Mouse (Mus musculus) R1 (cell line): ENCODE data around the gene Hoxc11.

Source experiments
- DNase-seq: peaks from one replicate; pipeline ENCODE4 v3.0.0-alpha.2; 2018; ENCODE audit warnings: low read depth, low spot score

Hoxc11 gene

DNA sequence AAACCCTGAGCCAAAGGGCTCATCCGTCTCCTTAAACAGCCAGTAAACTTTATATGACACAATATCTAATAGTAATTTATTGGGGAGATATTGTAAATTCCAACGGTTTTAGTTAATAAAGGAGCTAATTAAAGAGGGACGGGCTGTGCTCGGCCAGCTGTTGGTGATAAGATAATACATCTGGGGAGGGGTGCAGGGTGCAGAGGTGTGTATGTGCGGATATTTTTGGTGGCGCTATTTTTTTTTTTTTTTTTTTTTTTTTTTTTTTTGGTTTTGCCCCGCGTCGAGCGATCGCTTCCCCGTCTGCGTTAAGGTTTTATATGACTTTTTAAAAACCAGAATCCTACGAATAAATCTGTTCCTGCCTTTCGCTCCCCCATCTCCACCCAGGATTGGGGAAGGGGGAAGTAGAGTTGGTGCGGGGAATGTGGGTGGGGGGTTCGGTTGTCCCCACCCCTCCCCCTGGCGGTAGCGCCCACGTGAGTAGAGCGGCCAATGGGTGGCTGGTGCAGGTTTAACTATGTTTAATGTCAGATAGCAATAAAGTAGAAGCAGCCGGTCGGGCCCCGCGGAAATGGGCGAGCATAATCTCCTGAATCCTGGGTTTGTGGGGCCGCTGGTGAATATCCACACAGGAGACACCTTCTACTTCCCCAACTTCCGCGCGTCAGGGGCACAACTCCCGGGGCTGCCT is 17.8 kb upstream of the Hoxc11 start, which contains the start of gene Hoxc12:
Gene Hoxc12, plus strand, starts transcription at position 479 of the 694 bp plus-strand sequence.
- DNase-seq: peak; percentile 79

DNA sequence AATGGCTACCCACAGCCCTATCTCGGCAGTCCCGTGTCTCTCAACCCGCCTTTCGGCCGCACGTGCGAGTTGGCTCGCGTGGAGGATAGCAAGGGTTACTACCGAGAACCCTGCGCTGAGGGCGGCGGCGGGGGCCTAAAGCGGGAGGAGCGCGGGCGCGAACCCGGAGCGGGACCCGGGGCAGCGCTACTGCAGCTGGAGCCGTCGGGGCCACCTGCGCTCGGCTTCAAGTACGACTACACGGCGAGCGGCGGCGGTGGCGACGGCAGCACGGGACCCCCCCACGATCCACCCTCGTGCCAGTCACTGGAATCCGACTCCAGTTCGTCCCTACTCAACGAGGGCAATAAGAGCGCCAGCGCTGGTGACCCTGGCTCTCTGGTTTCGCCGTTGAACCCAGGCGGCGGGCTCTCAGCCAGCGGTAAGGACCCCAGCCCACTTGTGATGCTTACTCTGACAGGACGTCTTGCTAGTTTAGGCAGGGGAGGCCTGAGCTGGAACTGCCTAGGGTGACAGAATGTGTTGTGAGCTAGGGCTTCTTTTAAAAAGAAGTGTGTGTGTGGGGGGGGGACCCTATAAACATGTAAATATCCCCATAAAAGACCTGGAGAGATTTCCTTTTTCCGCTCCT is 17.1 kb upstream of the Hoxc11 start:
- peak; percentile 52 for DNase-seq

DNA sequence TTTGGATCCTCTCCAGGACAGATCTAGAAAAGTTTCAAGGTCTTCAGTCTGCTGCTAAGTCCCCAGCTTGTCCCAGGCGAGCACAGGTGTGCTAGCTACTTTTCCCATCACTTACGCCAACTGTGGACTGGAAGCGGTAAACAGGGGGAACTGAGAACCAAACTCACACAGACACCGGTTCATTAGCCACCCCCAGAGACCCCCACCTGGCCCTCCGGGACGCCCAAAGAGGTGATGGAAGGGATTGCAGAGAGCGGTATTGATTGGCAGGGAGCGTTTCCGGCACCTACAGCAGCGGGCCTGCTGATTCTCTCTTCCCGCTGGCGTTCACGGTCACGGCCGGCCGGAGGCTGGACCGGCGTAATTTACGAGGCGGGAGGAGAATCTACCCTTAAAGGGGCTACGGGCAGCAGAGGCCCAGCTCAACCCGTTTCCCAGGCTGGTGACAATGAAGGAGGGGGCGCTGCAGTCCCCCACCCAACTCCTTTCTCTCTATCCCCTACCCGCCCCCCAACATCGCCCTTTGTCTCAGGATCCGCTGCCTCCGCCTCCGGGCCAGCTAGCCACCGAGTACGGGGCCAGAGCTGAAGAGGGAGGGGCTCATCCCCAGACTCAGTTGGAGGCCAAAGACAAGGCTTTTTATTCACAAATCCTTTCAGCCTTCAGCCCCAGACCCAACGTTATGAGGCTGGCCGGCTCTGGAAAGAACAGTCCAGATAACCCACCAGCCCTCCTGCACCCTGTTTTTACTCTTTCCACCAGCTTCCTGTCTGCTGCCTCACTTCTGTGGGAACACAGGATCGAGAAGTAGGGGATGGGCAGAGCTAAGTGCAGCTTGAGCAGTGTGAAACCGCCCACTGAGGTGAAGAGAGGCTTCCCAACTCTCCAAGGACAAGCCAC is 14.7 kb upstream of the Hoxc11 start:
- peak; percentile 62 for DNase-seq

- peak; percentile 64 for DNase-seq
These were observed 11.3 kb upstream of the Hoxc11 start for GRCm38 (mm10) chr15:102942739-102943467.

- DNase-seq: no peak
These were observed 10.8 kb upstream of the Hoxc11 start for GRCm38 (mm10) chr15:102943468-102943813.

GRCm38 (mm10) chr15:102945185-102946077 is 8.8 kb upstream of the Hoxc11 start:
- no peak for DNase-seq

GRCm38 (mm10) chr15:102947276-102947675 is 7.0 kb upstream of the Hoxc11 start:
- DNase-seq: no peak

DNA sequence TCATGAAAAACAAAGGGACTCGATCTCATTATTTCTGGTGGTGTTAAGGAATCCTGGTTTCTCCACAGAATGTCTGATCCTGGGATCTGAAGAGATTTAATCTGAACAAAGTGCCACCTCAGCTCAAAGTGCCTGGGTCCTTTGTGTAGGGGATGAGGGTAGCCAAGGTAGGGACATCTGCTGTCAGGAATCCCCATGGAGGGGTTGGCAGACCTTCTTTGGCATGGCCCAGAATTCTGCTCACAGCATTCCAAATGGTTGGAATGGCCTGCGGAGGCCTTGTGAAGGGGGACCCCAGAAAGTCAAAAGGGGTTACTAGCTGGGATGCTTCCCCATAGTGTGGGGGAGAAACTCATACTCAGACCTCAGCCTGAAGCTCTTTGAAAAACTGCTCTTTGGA is 5.4 kb upstream of the Hoxc11 start:
- no peak for DNase-seq

DNA sequence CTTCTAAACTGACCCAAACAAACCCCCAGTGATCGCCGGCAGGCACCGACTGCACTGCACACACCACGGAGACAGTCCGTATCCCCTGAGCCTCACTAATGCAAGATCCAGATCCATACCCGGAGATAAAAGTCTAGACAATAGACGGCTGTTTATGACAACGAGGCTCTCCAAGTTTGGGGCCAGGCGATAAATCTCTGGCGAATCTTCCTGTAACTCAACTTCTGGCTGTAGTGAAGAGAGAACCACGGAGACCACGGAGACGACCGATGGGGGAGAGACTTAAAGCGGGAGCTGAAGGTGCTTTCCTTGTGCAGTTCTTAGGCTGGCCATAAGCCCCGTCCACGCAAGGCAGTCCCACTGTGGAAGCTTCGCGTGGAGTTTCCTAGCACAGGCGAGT is 4.5 kb upstream of the Hoxc11 start:
- no peak for DNase-seq

- DNase-seq: no peak
These were observed 3.4 kb upstream of the Hoxc11 start for GRCm38 (mm10) chr15:102950877-102951276.

DNA sequence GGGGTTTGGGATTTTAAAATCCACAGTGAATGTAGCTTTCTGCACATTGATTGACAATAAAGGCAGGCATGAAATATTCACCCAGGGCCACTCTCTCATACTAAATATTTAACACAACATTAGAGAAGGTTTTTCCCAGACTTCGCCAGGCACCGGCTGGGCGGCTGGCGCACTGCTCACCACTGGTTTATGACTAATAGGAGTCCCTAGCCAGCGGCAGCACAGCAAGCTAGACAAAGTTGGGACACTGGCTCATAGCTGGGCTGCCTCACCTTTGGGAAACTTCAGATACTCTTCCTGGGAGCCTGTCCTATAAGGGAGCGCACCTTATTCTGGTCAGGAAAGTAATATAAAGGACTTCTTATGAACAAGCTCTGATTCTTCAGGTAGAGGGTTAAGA is 666 bp upstream of the Hoxc11 start:
- DNase-seq: no peak

GRCm38 (mm10) chr15:102955007-102955382 is 768 bp downstream of the Hoxc11 start:
- peak; percentile 66 for DNase-seq

DNA sequence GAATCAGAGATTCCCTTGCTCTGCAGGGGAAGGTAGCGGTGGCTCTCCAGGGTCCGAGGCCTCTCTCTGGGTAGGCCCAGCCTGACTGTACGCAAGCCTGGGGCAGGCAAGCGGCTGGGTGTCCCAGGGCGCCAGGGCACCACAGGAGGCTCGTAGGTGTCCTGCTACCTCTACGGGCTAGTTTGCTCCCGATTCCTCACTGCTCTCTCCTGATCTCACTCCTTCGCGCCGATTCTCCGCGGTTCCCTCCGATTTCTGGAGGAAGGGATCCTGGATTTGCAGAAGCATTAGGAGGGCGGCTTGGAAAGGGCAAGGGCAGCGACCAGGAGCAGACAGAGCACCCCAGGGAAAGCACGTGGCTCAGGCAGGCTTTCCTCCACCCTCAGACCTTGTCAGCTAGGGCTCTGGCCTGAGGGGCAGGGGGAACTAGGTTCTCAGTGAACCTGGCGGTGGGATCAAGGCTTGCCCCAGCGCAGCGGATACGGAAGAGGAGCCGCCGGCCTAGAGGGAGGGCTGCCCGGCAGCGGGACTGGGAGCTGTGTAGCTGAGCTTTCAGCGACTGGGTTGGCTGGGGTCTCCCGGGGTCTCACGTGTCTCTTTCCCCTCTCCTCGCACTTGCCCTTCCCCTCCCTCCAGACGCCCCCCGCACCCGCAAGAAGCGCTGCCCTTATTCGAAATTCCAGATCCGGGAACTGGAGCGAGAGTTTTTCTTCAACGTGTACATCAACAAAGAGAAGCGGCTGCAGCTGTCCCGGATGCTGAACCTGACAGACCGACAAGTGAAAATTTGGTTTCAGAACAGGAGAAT is 1.8 kb downstream of the Hoxc11 start:
- peak; percentile 75 for DNase-seq

DNA sequence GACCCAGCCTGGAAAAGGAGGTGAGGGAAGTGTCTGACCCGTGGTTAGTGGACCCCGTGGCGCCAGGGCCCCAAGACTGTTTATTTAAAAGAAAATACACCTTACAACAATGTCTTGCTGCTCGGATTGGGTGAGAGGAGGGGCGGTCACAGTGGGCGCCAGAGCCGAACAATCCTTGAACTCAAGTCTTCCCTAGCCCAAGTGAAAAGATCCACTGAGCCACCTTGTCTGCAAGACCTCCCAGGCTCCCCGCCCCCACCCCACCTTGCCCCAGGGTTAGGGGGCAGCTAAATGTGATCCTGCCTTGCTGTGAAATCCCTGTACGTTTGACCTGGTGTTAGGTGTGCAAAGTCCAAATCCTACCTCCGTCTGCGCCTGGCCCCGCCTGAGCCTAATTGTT is 2.7 kb downstream of the Hoxc11 start:
- no peak for DNase-seq

DNA sequence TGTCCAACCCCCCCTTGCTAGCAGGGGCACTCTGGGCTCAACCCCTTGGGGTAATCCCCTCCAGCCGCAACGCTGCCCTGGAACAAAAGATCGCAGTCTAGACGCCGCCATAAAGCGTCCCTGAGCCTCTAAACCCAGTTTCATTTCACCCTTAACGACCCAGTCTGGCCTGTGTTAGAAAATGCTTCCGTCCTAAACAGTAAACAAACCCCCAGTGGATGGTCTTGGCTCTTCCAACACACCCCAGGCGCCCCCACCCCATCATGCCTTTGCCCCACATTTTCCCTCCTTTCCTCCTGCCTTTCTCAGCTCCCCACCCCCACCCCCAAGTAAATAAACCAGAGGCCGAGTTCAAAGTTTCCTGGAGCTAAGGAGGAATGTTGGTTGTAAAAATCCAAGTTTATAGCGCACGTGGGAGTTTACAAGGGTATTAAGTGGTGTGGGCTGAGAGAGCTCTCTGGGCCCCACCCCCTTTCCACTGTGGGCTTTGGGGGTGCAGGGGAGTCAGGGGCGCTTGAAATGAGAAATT is 5.5 kb downstream of the Hoxc11 start:
- peak; percentile 6 for DNase-seq

DNA sequence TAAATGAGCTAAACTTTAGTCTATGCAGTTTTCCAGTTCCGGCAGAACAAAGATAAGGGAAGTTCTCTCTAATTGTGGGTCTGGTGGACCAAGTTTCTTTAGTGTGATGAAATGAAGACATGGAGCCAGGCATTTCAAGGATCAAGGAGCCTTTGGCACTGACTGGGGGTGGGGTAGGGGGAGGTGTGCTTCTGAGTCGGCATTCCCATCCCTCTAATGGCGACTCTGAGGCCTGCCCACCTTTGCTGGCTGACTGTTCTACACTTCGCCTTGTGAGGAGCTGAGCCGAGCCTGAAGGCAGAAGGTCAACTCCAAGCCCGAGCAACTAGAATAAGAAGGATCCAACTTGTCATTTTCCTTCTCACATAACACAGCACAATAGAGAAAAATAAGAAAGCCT is 7.5 kb downstream of the Hoxc11 start:
- DNase-seq: no peak

DNA sequence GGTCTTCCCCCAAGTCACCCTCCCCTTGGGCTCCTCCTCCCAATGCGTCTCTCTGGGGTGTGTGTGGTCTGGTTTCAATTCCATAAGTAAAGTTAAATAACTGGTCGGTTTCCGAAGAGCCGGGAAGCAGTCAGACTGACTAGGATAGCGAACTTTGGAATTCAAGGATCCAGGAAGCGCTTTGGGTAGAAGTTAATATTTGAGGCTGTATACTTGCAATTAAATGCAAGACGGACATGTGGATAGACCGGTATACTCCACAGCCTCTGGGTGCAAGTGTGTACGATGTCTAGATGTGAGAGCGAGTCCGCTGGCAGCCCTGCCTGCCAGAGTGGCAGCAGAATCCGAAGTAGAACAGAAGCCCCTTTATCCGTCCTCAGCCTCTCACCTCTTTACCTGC is 8.3 kb downstream of the Hoxc11 start:
- no peak for DNase-seq

GRCm38 (mm10) chr15:102963259-102963658 is 9.0 kb downstream of the Hoxc11 start:
- DNase-seq: no peak
